Mouse (Mus musculus) CH12.LX (cell line): ENCODE data around the gene Far2. TPM values are rescaled to one million over a fixed set of nuclear protein-coding genes. Genes with fewer than 3 reads are reported as not detected.
"Not testable (repeated sequence)": the region's sequence is repeated elsewhere in the genome, so short reads cannot be mapped to it uniquely, and the experiment has no call there.

ENCODE experiments used
- DNase-seq: peaks from one replicate; pipeline ENCODE4 v3.0.0-alpha.2; 2013; ENCODE audit errors: extremely low read depth
- H3K27ac ChIP-seq: 2 replicates; pipeline ENCODE4 v1.5.1; 2012; ENCODE audit warnings: low read depth, mild to moderate bottlenecking, control low read depth, moderate library complexity; ENCODE audit not compliant: insufficient read depth
- H3K27me3 ChIP-seq: replicated peaks from 2 replicates; pipeline ENCODE3; 2012; ENCODE audit warnings: inconsistent platforms
- H3K36me3 ChIP-seq, 2 experiments: replicated peaks in 1 of 2; 2 replicates each; pipeline versions ENCODE3 to v1.6.1; 2012; ENCODE audit warnings: inconsistent platforms in 1 of 2, low read length in 1 of 2, mild to moderate bottlenecking in 1 of 2, mixed read lengths in 1 of 2, moderate library complexity in 1 of 2; ENCODE audit not compliant: control insufficient read depth in 1 of 2, insufficient read depth in 1 of 2
- H3K4me1 ChIP-seq, 2 experiments: 2 replicates each; pipeline ENCODE4 v1.6.1; 2012; ENCODE audit warnings: inconsistent platforms in 1 of 2, moderate library complexity in 1 of 2; ENCODE audit not compliant: insufficient read depth in 2 of 2, control insufficient read depth in 1 of 2
- H3K4me2 ChIP-seq: 2 replicates; pipeline ENCODE4 v1.6.1; 2012; ENCODE audit warnings: low read depth, mild to moderate bottlenecking, control low read depth; ENCODE audit not compliant: poor library complexity, insufficient read depth, severe bottlenecking
- H3K4me3 ChIP-seq, 3 experiments: fragments of 150-350 bp in 1 of 3; sonication (generic) in 1 of 3; replicated peaks in 1 of 3; 2 replicates each; pipeline versions ENCODE3 to v1.5.1; 2011 to 2012; ENCODE audit warnings: low read depth in 2 of 3, low read length in 2 of 3, mild to moderate bottlenecking in 2 of 3, moderate library complexity in 2 of 3, control low read depth in 1 of 3, improper control_type of control experiment in 1 of 3, inconsistent platforms in 1 of 3, mixed read lengths in 1 of 3; ENCODE audit not compliant: poor library complexity in 1 of 3
- H3K79me2 ChIP-seq: replicated peaks from 2 replicates; pipeline ENCODE4 v1.6.1; 2012; ENCODE audit warnings: mild to moderate bottlenecking, moderate library complexity; ENCODE audit not compliant: control insufficient read depth, poor library complexity, insufficient read depth, severe bottlenecking; ENCODE audit errors: extremely low read depth
- H3K9ac ChIP-seq: 2 replicates; pipeline ENCODE4 v1.6.1; 2012; ENCODE audit warnings: low read depth, mild to moderate bottlenecking, control low read depth, moderate library complexity; ENCODE audit not compliant: insufficient read depth
- H3K9me3 ChIP-seq: replicated peaks from 2 replicates; pipeline ENCODE3; 2012; ENCODE audit warnings: low read length, inconsistent platforms, mixed read lengths
- BHLHE40 ChIP-seq: IDR thresholded peaks from 2 replicates; pipeline ENCODE4 v1.6.1; 2011; ENCODE audit warnings: mild to moderate bottlenecking, low read depth, low read length, improper control_type of control experiment
- CHD1 ChIP-seq: IDR thresholded peaks from 2 replicates; pipeline ENCODE4 v1.6.1; 2012; ENCODE audit warnings: low read depth, low read length, improper control_type of control experiment, inconsistent platforms
- CTCF ChIP-seq, 2 experiments: IDR thresholded peaks in 1 of 2; conservative IDR thresholded peaks in 1 of 2; 2 replicates each; pipeline ENCODE4 v1.5.1; 2011 to 2012; ENCODE audit warnings: low read depth in 2 of 2, low read length in 2 of 2, improper control_type of control experiment in 1 of 2, inconsistent platforms in 1 of 2, mild to moderate bottlenecking in 1 of 2, moderate library complexity in 1 of 2
- E2F4 ChIP-seq: IDR thresholded peaks from 2 replicates; pipeline ENCODE4 v1.6.1; 2011; ENCODE audit warnings: low read depth, low read length, improper control_type of control experiment; ENCODE audit not compliant: insufficient replicate concordance
- HCFC1 ChIP-seq: IDR thresholded peaks from 2 replicates; pipeline ENCODE4 v1.6.1; 2012; ENCODE audit warnings: low read depth, mild to moderate bottlenecking, inconsistent platforms, low read length, improper control_type of control experiment
- IRF4 ChIP-seq: IDR thresholded peaks from 2 replicates; pipeline ENCODE4 v1.6.1; 2014; ENCODE audit warnings: low read depth, mild to moderate bottlenecking, inconsistent platforms, low read length, improper control_type of control experiment
- MAFK ChIP-seq: IDR thresholded peaks from 2 replicates; pipeline ENCODE4 v1.6.1; 2011; ENCODE audit warnings: low read length, improper control_type of control experiment; ENCODE audit not compliant: insufficient replicate concordance
- MAX ChIP-seq: IDR thresholded peaks from 2 replicates; pipeline ENCODE4 v1.6.1; 2011; ENCODE audit warnings: low read length, improper control_type of control experiment
- MXI1 ChIP-seq: IDR thresholded peaks from 2 replicates; pipeline ENCODE4 v1.6.1; 2011; ENCODE audit warnings: mild to moderate bottlenecking, low read depth, low read length, improper control_type of control experiment
- MYC ChIP-seq: IDR thresholded peaks from 2 replicates; pipeline ENCODE4 v1.6.1; 2011; ENCODE audit warnings: low read depth, mild to moderate bottlenecking, improper control_type of control experiment, low read length
- NELFE ChIP-seq: IDR thresholded peaks from 2 replicates; pipeline ENCODE4 v1.6.1; 2011; ENCODE audit warnings: low read depth, low read length, improper control_type of control experiment
- PAX5 ChIP-seq: IDR thresholded peaks from 2 replicates; pipeline ENCODE4 v1.6.1; 2012; ENCODE audit warnings: low read length, inconsistent platforms, mixed read lengths
- POLR2A ChIP-seq: IDR thresholded peaks from 2 replicates; pipeline ENCODE4 v1.6.1; 2011; ENCODE audit warnings: low read depth, mild to moderate bottlenecking, improper control_type of control experiment, low read length
- POLR2AphosphoS2 ChIP-seq: IDR thresholded peaks from 2 replicates; pipeline ENCODE4 v1.6.1; 2011; ENCODE audit warnings: low read depth, low read length, improper control_type of control experiment
- RCOR1 ChIP-seq: conservative IDR thresholded peaks from 2 replicates; pipeline ENCODE4 v1.6.1; 2012; ENCODE audit warnings: low read depth, mild to moderate bottlenecking, inconsistent platforms, low read length, improper control_type of control experiment
- SIN3A ChIP-seq: IDR thresholded peaks from 2 replicates; pipeline ENCODE4 v1.6.1; 2012; ENCODE audit warnings: low read length, improper control_type of control experiment, inconsistent platforms
- UBTF ChIP-seq: IDR thresholded peaks from 2 replicates; pipeline ENCODE4 v1.6.1; 2012; ENCODE audit warnings: low read depth, mild to moderate bottlenecking, inconsistent platforms, low read length, improper control_type of control experiment, moderate library complexity
- USF1 ChIP-seq: IDR thresholded peaks from 2 replicates; pipeline ENCODE4 v1.6.1; 2014; ENCODE audit warnings: low read depth, mild to moderate bottlenecking, inconsistent platforms, low read length, improper control_type of control experiment
- ZNF384 ChIP-seq: IDR thresholded peaks from 2 replicates; pipeline ENCODE4 v1.6.1; 2012; ENCODE audit warnings: low read depth, low read length, improper control_type of control experiment, inconsistent platforms
- dilution Hi-C: fragments of 300-500 bp; cut with MboI; formaldehyde crosslinking; loops from 2 replicates; pipeline ENCODE4 v1.14.3; 2020; ENCODE audit warnings: low sequenced_read_pairs; ENCODE audit not compliant: extremely low pct_unique_long_range_greater_than_20kb, extremely low pct_ligation_motif_present
- in situ Hi-C: fragments of 300-500 bp; cut with MboI; formaldehyde crosslinking; loops from 3 replicates; pipeline ENCODE4 v1.14.3; 2019; ENCODE audit warnings: low sequenced_read_pairs, low pct_ligation_motif_present, low pct_unique_long_range_greater_than_20kb, mixed read lengths
- polyA plus RNA-seq: library from polyadenylated mRNA; unstranded; fragments of >175 nt; gene quantifications from 2 replicates; pipeline ENCODE4 v1.2.1, GENCODE M21; 2012; ENCODE audit warnings: low read depth; ENCODE audit not compliant: insufficient read length
- total RNA-seq, 2 experiments: library from RNA; depleted of rRNA; stranded (reverse); fragments of 300-350 nt in 1 of 2; fragments of >200 nt in 1 of 2; gene quantifications; 2 replicates each; pipeline ENCODE4 v1.2.3; 2012 to 2014

The Far2 gene
- total and polyA plus RNA-seq, 3 experiments, result 0.51 to 1.6 TPM; not detected in 1

- no peak overlapping the region for H3K27ac ChIP-seq
- dilution Hi-C loops (no loop called here), in situ Hi-C loops (no loop called here)
Measured at GRCm38 (mm10) chr6:148142421-148142820, 95.4 kb downstream of the Far2 start.

GRCm38 (mm10) chr6:148152305-148152704 lies 105.2 kb downstream of the Far2 start:
- H3K4me2 ChIP-seq, H3K4me3 ChIP-seq, H3K4me1 ChIP-seq, H3K27ac ChIP-seq, H3K27me3 ChIP-seq, in situ Hi-C loops, H3K79me2 ChIP-seq, dilution Hi-C loops, H3K9me3 ChIP-seq, H3K9ac ChIP-seq, DNase-seq, H3K36me3 ChIP-seq: not testable (repeated sequence)

More at GRCm38 (mm10) chr6:148142421-148142820, 95.4 kb downstream of the Far2 start:
- DNase-seq, result no peak
- Histone ChIP-seq H3K79me2 (no peaks in the 10 kb centered on the region), H3K36me3 (no peaks in the 10 kb centered on the region), H3K9ac (no peak overlapping the region), H3K4me3 (no peak overlapping the region), H3K27me3 (peaks cover 3% of the 10 kb centered on the region), H3K4me1 (no peaks in the 10 kb centered on the region), H3K4me2 (no peak overlapping the region), H3K9me3 (peaks cover 2% of the 10 kb centered on the region)
- TF ChIP-seq PAX5, result no peak
- no peak for TF ChIP-seq CTCF (conservative IDR thresholded peaks at IDR 0.05 in 1 of 2, IDR thresholded peaks at IDR 0.05 in 1 of 2; ENCODE audit: low read depth in 2 of 2, low read length in 2 of 2)
- no peak for TF ChIP-seq ZNF384
- TF ChIP-seq UBTF, result no peak
- TF ChIP-seq RCOR1, result no peak
- TF ChIP-seq POLR2A, result no peak
- no peak for TF ChIP-seq POLR2AphosphoS2
- no peak for TF ChIP-seq MAX
- no peak for TF ChIP-seq E2F4
- no peak for TF ChIP-seq MXI1
- TF ChIP-seq HCFC1, result no peak
- no peak for TF ChIP-seq USF1
- TF ChIP-seq MAFK, result no peak
- no peak for TF ChIP-seq SIN3A
- TF ChIP-seq NELFE, result no peak
- no peak for TF ChIP-seq CHD1

GRCm38 (mm10) chr6:148172904-148173303 lies 125.8 kb downstream of the Far2 start:
- in situ Hi-C loops, result no loop called here
- DNase-seq, result no peak
- H3K9me3 ChIP-seq, result no peaks in the 10 kb centered on the region
- H3K27me3 ChIP-seq, result no peaks in the 10 kb centered on the region
- H3K27ac ChIP-seq, result no peak overlapping the region
- no peak overlapping the region for H3K9ac ChIP-seq
- no peak overlapping the region for H3K4me2 ChIP-seq
- H3K4me1 ChIP-seq, result no peaks in the 10 kb centered on the region
- TF ChIP-seq MYC (no peak), CHD1 (no peak), BHLHE40 (no peak), MAX (no peak), ZNF384 (no peak), IRF4 (no peak)
- H3K36me3 ChIP-seq, result no peaks in the 10 kb centered on the region
- H3K4me3 ChIP-seq, result no peak overlapping the region
- H3K79me2 ChIP-seq, result no peaks in the 10 kb centered on the region
- dilution Hi-C loops, result no loop called here
